Mouse (Mus musculus) olfactory bulb, adult 2 months (tissue): ENCODE results near the gene Nmral1.

Source experiments
- CTCF ChIP-seq: fragments of 200-500 bp; IDR thresholded peaks from 2 replicates; pipeline ENCODE4 v1.5.1; 2012; ENCODE audit warnings: low read depth, mild to moderate bottlenecking, low read length, moderate library complexity; ENCODE audit not compliant: insufficient read depth
- POLR2A ChIP-seq: fragments of 200-500 bp; IDR thresholded peaks from 2 replicates; pipeline ENCODE4 v1.6.1; 2012; ENCODE audit warnings: mild to moderate bottlenecking, low read depth, low read length, moderate library complexity; ENCODE audit not compliant: insufficient read depth

- no peak for TF ChIP-seq POLR2A
- TF ChIP-seq CTCF = no peak
Measured at GRCm38 (mm10) chr16:4763276-4763675, 44.1 kb upstream of the Nmral1 start.
